Mouse (Mus musculus) olfactory bulb, adult 2 months (tissue): ENCODE measurements around the gene Elfn2.

ENCODE experiments used
- CTCF ChIP-seq: fragments of 200-500 bp; IDR thresholded peaks from 2 replicates; pipeline ENCODE4 v1.5.1; 2012; ENCODE audit warnings: low read depth, mild to moderate bottlenecking, low read length, moderate library complexity; ENCODE audit not compliant: insufficient read depth
- POLR2A ChIP-seq: fragments of 200-500 bp; IDR thresholded peaks from 2 replicates; pipeline ENCODE4 v1.6.1; 2012; ENCODE audit warnings: mild to moderate bottlenecking, low read depth, low read length, moderate library complexity; ENCODE audit not compliant: insufficient read depth

DNA sequence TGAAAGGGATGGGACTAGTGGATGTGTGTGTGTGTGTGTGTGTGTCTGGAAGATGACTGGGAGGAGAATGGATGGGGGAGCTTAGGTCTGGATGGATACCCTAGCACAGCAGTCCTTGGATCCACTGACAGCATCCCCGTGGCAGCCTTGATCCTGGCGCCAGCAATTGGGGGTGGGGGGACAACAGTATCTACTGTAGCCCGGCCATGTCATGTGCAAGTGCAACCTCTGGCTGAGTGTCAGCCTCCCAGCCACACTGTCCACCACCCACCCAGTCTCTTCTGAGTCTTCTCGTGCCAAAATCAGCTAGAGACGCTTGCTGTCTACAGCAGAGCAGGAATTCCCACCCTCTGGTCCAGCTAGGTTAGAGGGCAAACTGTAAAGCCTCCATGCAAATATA lies 54.3 kb downstream of the Elfn2 start:
- no peak for TF ChIP-seq POLR2A
- TF ChIP-seq CTCF: no peak
